Mouse (Mus musculus) embryonic fibroblast, embryonic 13.5 days (primary cell): ENCODE data around the gene Zfp846. TPM values are rescaled to one million over a fixed set of nuclear protein-coding genes. Genes with fewer than 3 reads are reported as not detected.
"Not testable (repeated sequence)": the region's sequence is repeated elsewhere in the genome, so short reads cannot be mapped to it uniquely, and the experiment has no call there.

Experiments used
- H3K27ac ChIP-seq: 2 replicates; pipeline ENCODE4 v1.5.1; 2012; ENCODE audit warnings: low read length, control low read depth, inconsistent platforms; ENCODE audit not compliant: insufficient read depth
- H3K4me1 ChIP-seq: 2 replicates; pipeline ENCODE4 v1.6.1; 2011; ENCODE audit warnings: low read length; ENCODE audit not compliant: control insufficient read depth, insufficient read depth
- H3K4me3 ChIP-seq: 2 replicates; pipeline ENCODE4 v1.5.1; 2011; ENCODE audit warnings: mild to moderate bottlenecking, control low read depth, low read length; ENCODE audit not compliant: insufficient read depth
- CTCF ChIP-seq: IDR thresholded peaks from 2 replicates; pipeline ENCODE4 v1.5.1; 2011; ENCODE audit warnings: mild to moderate bottlenecking, control low read depth, low read length, moderate library complexity, borderline replicate concordance; ENCODE audit not compliant: insufficient read depth
- POLR2A ChIP-seq: IDR thresholded peaks from 2 replicates; pipeline ENCODE4 v1.6.1; 2011; ENCODE audit warnings: low read depth, mild to moderate bottlenecking, control low read depth, low read length, moderate library complexity
- polyA plus RNA-seq: library from polyadenylated mRNA; stranded (reverse); fragments of >200 nt; gene quantifications from 2 replicates; pipeline ENCODE4 v1.2.4, GENCODE M21; 2011; ENCODE audit warnings: low read depth; ENCODE audit not compliant: missing spikeins, insufficient read length

The Zfp846 gene
- polyA plus RNA-seq, 1 experiment: 9.1 TPM

DNA sequence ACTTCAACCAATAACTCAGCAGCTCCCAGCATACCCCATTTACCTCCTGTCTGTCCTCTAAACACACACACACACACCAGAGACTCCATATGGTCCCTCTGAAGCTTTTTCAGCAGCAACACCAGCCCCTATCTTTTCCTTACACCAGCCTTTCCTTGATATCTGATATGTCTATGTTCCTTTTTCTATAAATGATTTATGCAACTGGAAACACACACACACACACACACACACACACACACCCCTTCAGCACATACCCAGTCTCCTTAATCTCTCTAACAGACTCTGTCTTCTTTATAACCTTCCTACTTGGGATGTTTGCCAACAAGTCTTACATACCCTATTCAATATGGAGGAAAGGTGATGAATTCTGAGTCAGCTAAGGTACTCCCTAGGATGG, 10.0 kb upstream of the Zfp846 start:
- no peak for TF ChIP-seq POLR2A
- TF ChIP-seq CTCF: no peak
- no peaks in the 10 kb centered on the region for H3K4me1 ChIP-seq
- H3K27ac ChIP-seq: no peak overlapping the region
- H3K4me3 ChIP-seq: no peak overlapping the region

DNA sequence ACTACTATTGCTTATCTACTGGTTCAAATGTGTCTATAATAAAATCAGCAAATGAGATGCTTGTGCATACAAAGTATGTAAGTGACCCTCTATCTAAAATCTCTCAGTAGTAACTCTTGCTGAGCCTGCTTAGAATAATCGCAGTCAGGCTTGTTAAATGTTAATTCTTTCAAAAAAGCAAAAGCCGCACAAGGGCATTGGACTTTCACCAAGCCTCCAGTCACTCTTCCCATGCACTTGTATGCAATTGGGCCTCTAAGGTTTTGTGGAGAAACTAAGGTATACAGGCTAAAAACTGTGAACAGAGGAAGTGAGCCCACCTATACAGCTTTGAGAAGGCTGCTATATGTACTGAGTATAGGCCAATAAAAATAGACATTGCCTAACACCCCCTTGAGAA, 4.5 kb upstream of the Zfp846 start:
- Histone ChIP-seq H3K27ac (no peak overlapping the region), H3K4me1 (no peaks in the 10 kb centered on the region), H3K4me3 (no peak overlapping the region)
- TF ChIP-seq CTCF (no peak), POLR2A (no peak)

DNA sequence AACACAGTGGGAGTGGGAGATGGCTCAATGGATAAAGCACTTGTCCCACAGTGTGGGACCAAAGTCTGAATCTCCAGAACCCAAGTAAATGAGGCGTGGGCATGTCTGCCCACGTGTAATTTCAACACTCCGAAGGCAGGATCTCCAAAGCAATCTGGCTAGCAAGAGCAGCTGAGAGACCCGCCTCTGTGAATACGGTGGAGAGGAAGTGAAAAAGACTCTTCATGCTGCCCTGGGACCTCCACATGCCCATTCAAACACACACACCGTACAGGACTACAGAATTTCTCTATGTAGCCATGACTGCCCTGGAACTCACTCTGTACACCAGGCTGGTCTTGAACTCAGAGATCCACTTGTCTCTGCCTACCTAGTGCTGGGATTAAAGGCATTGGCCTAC, 20.2 kb downstream of the Zfp846 start:
- TF ChIP-seq POLR2A (no peak), CTCF (no peak)

GRCm38 (mm10) chr9:20606269-20606668, 25.2 kb downstream of the Zfp846 start:
- no peak overlapping the region for H3K27ac ChIP-seq
- no peak overlapping the region for H3K4me3 ChIP-seq
- no peaks in the 10 kb centered on the region for H3K4me1 ChIP-seq
- TF ChIP-seq CTCF (no peak), POLR2A (no peak)

More for the DNA sequence above, 20.2 kb downstream of the Zfp846 start:
- H3K4me3 ChIP-seq: no peak overlapping the region
- H3K27ac ChIP-seq: no peak overlapping the region
- H3K4me1 ChIP-seq: no peaks in the 10 kb centered on the region

DNA sequence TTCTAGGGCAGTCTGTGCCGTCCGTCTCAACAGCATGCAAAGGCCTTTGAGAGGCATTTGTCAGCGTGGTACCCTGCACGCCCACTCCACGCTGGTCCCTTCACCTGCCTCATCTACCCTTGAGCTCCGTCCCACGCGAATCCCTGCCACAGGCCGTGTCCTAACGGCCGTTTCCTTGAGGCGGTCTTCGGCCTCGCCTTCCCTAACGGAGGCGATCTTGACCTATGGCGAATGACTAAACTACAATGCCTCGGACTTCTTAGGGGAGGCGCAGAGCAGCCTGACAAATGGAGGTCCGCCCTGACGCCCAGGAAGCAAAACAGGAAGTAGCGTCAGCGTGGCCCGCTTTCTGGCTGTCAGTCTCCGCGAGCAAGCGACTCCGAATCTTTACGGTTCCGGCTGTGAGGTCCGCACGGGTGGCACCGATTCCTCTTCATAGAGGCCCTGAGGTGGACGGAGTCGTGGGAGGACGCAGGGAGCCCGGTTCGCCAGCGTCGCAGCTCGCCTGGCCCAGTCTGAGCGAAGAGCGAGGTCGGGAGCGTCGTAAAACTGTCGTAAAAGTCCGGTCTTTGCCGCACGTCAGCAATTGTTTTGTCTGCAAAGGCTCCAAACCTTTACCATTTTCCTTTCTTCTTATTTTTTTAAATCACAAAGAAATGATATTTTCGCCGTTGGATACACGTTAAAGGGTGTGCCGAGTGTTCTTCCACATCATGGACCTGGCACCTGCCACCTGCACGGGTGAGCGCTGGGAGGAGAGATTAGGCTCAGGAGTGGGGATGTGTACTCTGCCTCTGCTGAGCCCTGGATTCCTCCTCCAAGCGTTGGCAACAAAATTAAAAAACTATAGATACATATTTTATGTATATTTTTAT, 26.2 kb downstream of the Zfp846 start:
- TF ChIP-seq POLR2A (peak; percentile 97), CTCF (no peak)
- Histone ChIP-seq H3K4me1 (no peaks in the 10 kb centered on the region), H3K27ac (peak overlapping the region; percentile 97), H3K4me3 (peak overlapping the region; percentile 61)

- no peak for TF ChIP-seq CTCF
- TF ChIP-seq POLR2A: no peak
- Histone ChIP-seq H3K4me1 (no peaks in the 10 kb centered on the region), H3K4me3 (no peak overlapping the region), H3K27ac (no peak overlapping the region)
These were observed 28.9 kb downstream of the Zfp846 start for GRCm38 (mm10) chr9:20609831-20610464.

GRCm38 (mm10) chr9:20611976-20612375, 30.9 kb downstream of the Zfp846 start:
- no peak overlapping the region for H3K4me3 ChIP-seq
- no peak overlapping the region for H3K27ac ChIP-seq
- no peak for TF ChIP-seq CTCF
- no peak for TF ChIP-seq POLR2A
- H3K4me1 ChIP-seq: no peaks in the 10 kb centered on the region

DNA sequence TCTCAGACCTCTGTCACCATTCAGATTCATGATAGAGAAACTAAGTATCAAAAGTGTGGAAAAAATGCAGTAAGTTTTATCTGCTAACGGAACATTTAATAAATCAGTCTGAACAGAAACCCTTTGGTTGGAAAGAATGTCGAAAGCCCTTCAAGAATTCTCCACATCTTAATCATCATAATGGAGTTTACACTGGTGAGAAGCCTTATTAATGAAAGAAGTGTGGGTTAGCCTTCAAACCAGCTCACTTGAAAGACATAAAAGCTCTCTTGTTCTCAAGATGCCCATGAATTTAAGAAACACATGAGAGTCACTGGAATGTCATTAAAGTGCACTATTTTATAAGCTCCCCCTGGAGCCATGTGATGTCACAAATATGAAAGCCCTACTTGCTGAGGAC, 35.6 kb downstream of the Zfp846 start:
- no peak for TF ChIP-seq CTCF
- TF ChIP-seq POLR2A: no peak
- Histone ChIP-seq H3K4me1 (no peaks in the 10 kb centered on the region), H3K4me3 (no peak overlapping the region), H3K27ac (no peak overlapping the region)

GRCm38 (mm10) chr9:20631332-20631731, 50.2 kb downstream of the Zfp846 start:
- Histone ChIP-seq H3K4me1 (no peaks in the 10 kb centered on the region), H3K27ac (no peak overlapping the region), H3K4me3 (no peak overlapping the region)
- no peak for TF ChIP-seq POLR2A
- TF ChIP-seq CTCF: no peak

GRCm38 (mm10) chr9:20635676-20636075, 54.6 kb downstream of the Zfp846 start:
- H3K4me3 ChIP-seq, H3K4me1 ChIP-seq, H3K27ac ChIP-seq: not testable (repeated sequence)
